Mouse (Mus musculus): ENCODE data around the gene Scn4a. TPM values are rescaled to one million over a fixed set of nuclear protein-coding genes. Genes with fewer than 3 reads are reported as not detected.
A peak's percentile ranks its signal among the peaks of the same experiment; 100 is the strongest.

Scn4a gene
- polyA plus RNA-seq, 1 experiment from 2014 or later = 0.05 TPM

GRCm38 (mm10) chr11:106364712-106365111 is 11.6 kb upstream of the Scn4a start:
- no peaks in the 10 kb centered on the region for H3K27me3 ChIP-seq (ENCODE audit: insufficient read depth, low read length)
- no peaks in the 10 kb centered on the region for H3K9me3 ChIP-seq (ENCODE audit: low read depth, low read length)
- DNase-seq (peak; percentile 55), ATAC-seq (ENCODE audit: insufficient read depth) (peak; percentile 76)
- H3K36me3 ChIP-seq (ENCODE audit: insufficient read depth) = no peaks in the 10 kb centered on the region
- 0 out of 2 replicates have a peak overlapping the region, but pooled peaks have one; percentile 7 for H3K9ac ChIP-seq
- H3K4me1 ChIP-seq (ENCODE audit: insufficient read depth) = no peaks in the 10 kb centered on the region
- 9% methylated on average over 11 of the region's 11 CpGs for WGBS
- no peak overlapping the region for H3K4me3 ChIP-seq (ENCODE audit: low read depth, low read length)
- TF ChIP-seq CTCF (IDR thresholded peaks at IDR 0.05; ENCODE audit: low read depth) = no peak
- peak overlapping the region; percentile 37; the same call in 1 of the 2 replicates for H3K4me2 ChIP-seq
- 0 out of 2 replicates have a peak overlapping the region, but pooled peaks have one; percentile 51 for H3K27ac ChIP-seq (ENCODE audit: low read depth)

- TF ChIP-seq CTCF (IDR thresholded peaks at IDR 0.05; ENCODE audit: low read depth) = peak; percentile 50
- Histone ChIP-seq H3K36me3 (ENCODE audit: insufficient read depth) (no peaks in the 10 kb centered on the region), H3K4me2 (no peak overlapping the region), H3K9me3 (ENCODE audit: low read depth, low read length) (no peaks in the 10 kb centered on the region), H3K4me1 (ENCODE audit: insufficient read depth) (no peaks in the 10 kb centered on the region), H3K27ac (ENCODE audit: low read depth) (no peak overlapping the region), H3K4me3 (ENCODE audit: low read depth, low read length) (no peak overlapping the region), H3K9ac (no peak overlapping the region), H3K27me3 (ENCODE audit: insufficient read depth, low read length) (no peaks in the 10 kb centered on the region)
- peak; percentile 43 for DNase-seq
- WGBS = 21% methylated on average over 5 of the region's 5 CpGs
- no peak for ATAC-seq (ENCODE audit: insufficient read depth)
These were observed 6.3 kb upstream of the Scn4a start for GRCm38 (mm10) chr11:106359350-106359749.

GRCm38 (mm10) chr11:106355382-106356128 is 2.5 kb upstream of the Scn4a start:
- Histone ChIP-seq H3K4me1 (ENCODE audit: insufficient read depth) (no peaks in the 10 kb centered on the region), H3K36me3 (ENCODE audit: insufficient read depth) (no peaks in the 10 kb centered on the region), H3K9me3 (ENCODE audit: low read depth, low read length) (no peaks in the 10 kb centered on the region), H3K4me2 (no peak overlapping the region), H3K4me3 (ENCODE audit: low read depth, low read length) (no peak overlapping the region), H3K9ac (no peak overlapping the region), H3K27ac (ENCODE audit: low read depth) (no peak overlapping the region), H3K27me3 (ENCODE audit: insufficient read depth, low read length) (no peaks in the 10 kb centered on the region)
- ATAC-seq (ENCODE audit: insufficient read depth) (no peak), DNase-seq (peak; percentile 15)
- WGBS = 49% methylated on average over 19 of the region's 19 CpGs
- no peak for TF ChIP-seq CTCF (IDR thresholded peaks at IDR 0.05; ENCODE audit: low read depth)

- Histone ChIP-seq H3K9ac (no peak overlapping the region), H3K27me3 (ENCODE audit: insufficient read depth, low read length) (no peaks in the 10 kb centered on the region), H3K4me1 (ENCODE audit: insufficient read depth) (no peaks in the 10 kb centered on the region), H3K27ac (ENCODE audit: low read depth) (no peak overlapping the region), H3K36me3 (ENCODE audit: insufficient read depth) (no peaks in the 10 kb centered on the region), H3K4me3 (ENCODE audit: low read depth, low read length) (no peak overlapping the region), H3K4me2 (no peak overlapping the region), H3K9me3 (ENCODE audit: low read depth, low read length) (no peaks in the 10 kb centered on the region)
- no peak for ATAC-seq (ENCODE audit: insufficient read depth)
- no peak for TF ChIP-seq CTCF (IDR thresholded peaks at IDR 0.05; ENCODE audit: low read depth)
- 50% methylated on average over 1 of the region's 1 CpGs for WGBS
- no peak for DNase-seq
These were observed 1.1 kb upstream of the Scn4a start for GRCm38 (mm10) chr11:106354181-106354580.

GRCm38 (mm10) chr11:106351941-106352340 is 1.1 kb downstream of the Scn4a start:
- Histone ChIP-seq H3K9ac (no peak overlapping the region), H3K4me3 (ENCODE audit: low read depth, low read length) (no peak overlapping the region), H3K9me3 (ENCODE audit: low read depth, low read length) (no peaks in the 10 kb centered on the region), H3K4me2 (no peak overlapping the region), H3K36me3 (ENCODE audit: insufficient read depth) (no peaks in the 10 kb centered on the region), H3K27me3 (ENCODE audit: insufficient read depth, low read length) (no peaks in the 10 kb centered on the region), H3K4me1 (ENCODE audit: insufficient read depth) (no peaks in the 10 kb centered on the region), H3K27ac (ENCODE audit: low read depth) (no peak overlapping the region)
- ATAC-seq (ENCODE audit: insufficient read depth) = no peak
- TF ChIP-seq CTCF (IDR thresholded peaks at IDR 0.05; ENCODE audit: low read depth) = no peak
- 38% methylated on average over 4 of the region's 4 CpGs for WGBS
- DNase-seq = no peak

GRCm38 (mm10) chr11:106351253-106351652 is 1.8 kb downstream of the Scn4a start:
- Histone ChIP-seq H3K4me2 (no peak overlapping the region), H3K4me3 (ENCODE audit: low read depth, low read length) (no peak overlapping the region), H3K27me3 (ENCODE audit: insufficient read depth, low read length) (no peaks in the 10 kb centered on the region), H3K9me3 (ENCODE audit: low read depth, low read length) (no peaks in the 10 kb centered on the region), H3K4me1 (ENCODE audit: insufficient read depth) (no peaks in the 10 kb centered on the region), H3K27ac (ENCODE audit: low read depth) (no peak overlapping the region), H3K9ac (no peak overlapping the region), H3K36me3 (ENCODE audit: insufficient read depth) (no peaks in the 10 kb centered on the region)
- DNase-seq (no peak), ATAC-seq (ENCODE audit: insufficient read depth) (no peak)
- no peak for TF ChIP-seq CTCF (IDR thresholded peaks at IDR 0.05; ENCODE audit: low read depth)
- WGBS = 48% methylated on average over 3 of the region's 3 CpGs

- no peak overlapping the region for H3K9ac ChIP-seq
- H3K4me3 ChIP-seq (ENCODE audit: low read depth, low read length) = no peak overlapping the region
- H3K27me3 ChIP-seq (ENCODE audit: insufficient read depth, low read length) = no peaks in the 10 kb centered on the region
- no peaks in the 10 kb centered on the region for H3K4me1 ChIP-seq (ENCODE audit: insufficient read depth)
- no peaks in the 10 kb centered on the region for H3K36me3 ChIP-seq (ENCODE audit: insufficient read depth)
- no peak; the same call in 1 of the 2 replicates for ATAC-seq (ENCODE audit: insufficient read depth)
- H3K4me2 ChIP-seq = no peak overlapping the region
- no peaks in the 10 kb centered on the region for H3K9me3 ChIP-seq (ENCODE audit: low read depth, low read length)
- no peak for DNase-seq
- TF ChIP-seq CTCF (IDR thresholded peaks at IDR 0.05; ENCODE audit: low read depth) = no peak
- WGBS = 38% methylated on average over 5 of the region's 5 CpGs
- no peak overlapping the region for H3K27ac ChIP-seq (ENCODE audit: low read depth)
These were observed 2.2 kb downstream of the Scn4a start for GRCm38 (mm10) chr11:106350853-106351252.

Measured in lung, embryonic 14.5 days (tissue).